Mouse (Mus musculus) telencephalon, adult 2 months (tissue): ENCODE data around the gene Tubb4b.

Experiments used
- DNase-seq: peaks from one replicate; pipeline ENCODE4 v3.0.0-alpha.2; 2011; ENCODE audit warnings: low read depth, low spot score

The Tubb4b gene

DNA sequence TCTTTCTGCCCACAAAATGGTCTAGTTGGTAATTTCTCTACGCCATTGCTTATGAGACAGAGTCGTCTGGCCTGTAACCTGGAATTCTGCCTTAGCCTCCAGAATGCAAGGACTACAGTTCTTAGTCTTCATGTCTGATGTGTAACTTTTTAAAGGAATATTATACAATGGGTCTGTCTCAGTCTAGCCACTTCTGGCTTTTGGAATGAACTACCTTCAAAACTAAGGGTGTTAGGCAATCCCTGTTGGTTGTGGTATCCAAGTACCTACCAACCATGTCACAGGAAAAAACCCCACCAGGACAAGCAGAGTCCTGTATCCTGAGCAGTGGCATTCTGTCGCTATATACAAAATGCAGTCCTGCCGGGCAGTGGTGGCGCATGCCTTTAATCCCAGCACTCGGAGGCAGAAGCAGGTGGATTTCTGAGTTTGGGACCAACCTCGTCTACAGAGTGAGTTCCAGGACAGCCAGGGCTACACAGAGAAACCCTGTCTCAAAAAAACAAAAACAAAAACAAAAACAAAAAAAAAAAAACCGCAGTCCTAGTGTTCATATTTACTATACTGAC lies 1.4 kb upstream of the Tubb4b start:
- DNase-seq, result no peak

DNA sequence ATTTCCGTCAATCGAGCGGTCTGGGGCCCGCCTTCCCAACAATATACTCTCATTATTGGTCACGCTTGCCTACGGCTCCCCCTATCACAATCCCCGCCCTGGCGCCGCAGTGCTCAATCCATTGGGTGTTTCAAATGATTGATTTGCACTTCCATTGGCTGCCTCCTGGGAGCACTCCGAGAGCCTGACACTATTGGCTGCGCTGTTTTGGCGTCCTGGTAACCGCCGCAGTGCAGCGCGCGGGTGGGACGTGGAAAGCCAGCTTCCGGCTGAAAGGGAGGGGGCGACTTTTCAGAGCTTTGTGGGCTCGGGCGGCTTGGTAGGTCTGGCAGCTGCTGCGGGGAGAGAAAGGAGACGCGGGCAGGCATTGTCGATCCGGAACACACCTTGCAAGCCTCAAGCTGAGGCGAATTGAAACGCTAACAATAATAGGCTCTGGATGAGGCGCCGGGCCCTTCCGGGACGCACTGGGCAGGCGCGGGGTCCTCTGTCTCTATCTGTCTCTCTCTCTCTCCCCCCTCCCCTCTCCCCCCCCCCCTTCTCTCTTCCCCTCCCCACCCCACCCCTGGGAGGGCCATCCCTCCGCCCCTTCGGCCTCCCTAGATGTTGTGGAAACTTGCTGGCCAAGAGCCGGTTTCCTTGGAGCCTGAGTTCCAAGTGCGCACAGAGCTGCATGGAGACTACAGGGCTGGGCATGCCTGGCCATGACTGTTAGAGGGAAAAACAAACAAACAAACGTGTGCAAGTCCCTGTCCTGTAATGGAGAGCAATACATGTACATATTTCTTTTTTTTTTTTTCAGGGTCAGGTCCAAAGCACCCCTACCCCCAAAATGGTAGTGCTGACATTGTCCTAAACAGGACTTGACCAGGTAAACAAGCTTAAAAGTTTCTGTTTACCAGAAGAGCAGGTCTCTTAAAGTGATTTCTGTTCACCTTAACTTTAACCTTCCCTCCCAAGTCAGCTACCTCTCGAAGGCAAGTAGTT lies 557 bp upstream of the Tubb4b start:
- peak; percentile 99 for DNase-seq

- DNase-seq, result peak; percentile 40
These were observed 616 bp downstream of the Tubb4b start for GRCm38 (mm10) chr2:25223681-25224491.

GRCm38 (mm10) chr2:25221331-25221772 lies 3.1 kb downstream of the Tubb4b start:
- DNase-seq, result no peak

DNA sequence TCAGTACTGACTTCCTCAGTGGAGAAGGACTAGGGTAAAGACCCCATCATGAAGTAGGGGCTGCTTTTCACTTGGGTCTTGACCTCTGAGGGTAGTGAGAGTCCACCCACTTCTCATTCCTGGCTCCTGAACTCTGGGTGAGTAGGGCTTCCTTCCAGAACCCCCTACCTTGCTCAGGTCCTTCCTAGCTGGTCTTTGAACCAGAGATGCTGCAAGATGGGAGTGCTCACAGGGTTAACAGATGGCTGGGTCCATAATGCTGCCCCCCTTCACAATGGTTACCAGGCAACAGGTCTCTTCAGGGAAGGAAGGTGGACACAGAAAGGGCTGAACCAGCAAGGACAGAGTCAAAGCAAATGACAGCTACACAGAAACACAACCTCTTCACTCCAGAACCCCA lies 6.1 kb downstream of the Tubb4b start, which contains the start of gene Fam166a:
Fam166a (plus strand) TSS at position 301 of the 400 bp plus-strand sequence.
- no peak for DNase-seq

DNA sequence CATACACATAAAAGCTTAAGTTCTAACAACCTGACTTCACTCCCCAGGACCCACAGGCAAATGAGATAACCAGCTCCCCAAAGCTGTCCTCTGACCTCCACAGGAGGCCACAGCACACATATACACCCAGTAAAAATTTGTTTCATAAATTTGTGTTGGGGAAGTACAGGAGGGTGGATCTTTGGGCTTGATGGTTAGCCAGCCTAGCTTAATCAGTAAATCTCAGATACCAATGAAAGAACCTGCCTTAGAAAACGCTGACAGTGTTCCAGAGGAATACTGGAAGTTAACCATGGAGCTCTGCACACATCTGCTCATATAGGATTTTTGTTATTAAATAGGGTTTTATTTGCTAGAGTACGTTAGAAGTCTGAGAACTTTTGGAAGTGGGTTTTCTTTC lies 6.8 kb downstream of the Tubb4b start:
- no peak for DNase-seq

DNA sequence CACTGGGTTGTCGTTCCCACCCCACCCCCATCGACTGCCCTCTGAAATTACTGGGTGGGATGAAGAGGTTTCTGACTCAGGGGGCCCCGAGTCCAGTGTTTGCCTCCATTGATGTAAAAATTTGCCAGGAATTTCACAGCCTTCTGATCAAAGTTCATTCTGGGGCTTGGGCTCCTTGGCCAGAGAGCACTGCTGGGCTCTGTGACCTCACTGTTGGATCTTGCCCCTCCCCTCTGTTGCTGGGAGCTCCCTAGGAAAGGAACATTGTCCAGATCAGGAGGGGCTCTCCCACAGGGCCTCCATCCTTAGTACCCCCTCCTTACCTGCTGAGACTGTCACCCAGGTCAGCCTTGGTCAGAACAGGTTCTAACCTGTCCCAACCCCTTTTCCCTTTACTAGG lies 10.1 kb downstream of the Tubb4b start, which contains the start of gene Stpg3:
Stpg3 (minus strand) TSS at position 194 of the 400 bp plus-strand sequence.
- no peak for DNase-seq

- DNase-seq, result no peak
These were observed 11.1 kb downstream of the Tubb4b start for GRCm38 (mm10) chr2:25213266-25213865.

- DNase-seq, result peak; percentile 72
These were observed 13.3 kb downstream of the Tubb4b start, which contains the start of gene Nelfb for GRCm38 (mm10) chr2:25211121-25211670. Gene Nelfb (minus strand): TSS chr2:25211489.

DNA sequence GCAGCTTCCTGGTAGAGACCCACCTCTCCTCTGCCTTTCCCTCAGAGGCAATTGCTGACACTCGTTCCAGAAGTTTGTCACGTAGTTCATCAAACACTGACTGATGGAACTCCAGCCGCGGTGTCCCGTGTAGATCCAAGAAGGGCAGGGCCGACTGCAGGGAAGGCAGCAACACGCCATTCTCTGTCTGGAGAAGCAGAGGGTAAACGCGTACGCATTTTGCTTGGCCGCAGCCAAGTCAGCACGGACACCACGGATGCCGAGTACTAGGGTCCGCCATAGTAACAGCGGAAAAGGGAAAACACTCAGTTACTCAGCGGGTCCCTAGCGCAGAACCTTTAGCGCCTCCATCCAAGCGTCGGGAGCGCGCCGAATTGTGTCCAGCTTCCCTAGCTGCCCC lies 13.8 kb downstream of the Tubb4b start:
- no peak for DNase-seq

DNA sequence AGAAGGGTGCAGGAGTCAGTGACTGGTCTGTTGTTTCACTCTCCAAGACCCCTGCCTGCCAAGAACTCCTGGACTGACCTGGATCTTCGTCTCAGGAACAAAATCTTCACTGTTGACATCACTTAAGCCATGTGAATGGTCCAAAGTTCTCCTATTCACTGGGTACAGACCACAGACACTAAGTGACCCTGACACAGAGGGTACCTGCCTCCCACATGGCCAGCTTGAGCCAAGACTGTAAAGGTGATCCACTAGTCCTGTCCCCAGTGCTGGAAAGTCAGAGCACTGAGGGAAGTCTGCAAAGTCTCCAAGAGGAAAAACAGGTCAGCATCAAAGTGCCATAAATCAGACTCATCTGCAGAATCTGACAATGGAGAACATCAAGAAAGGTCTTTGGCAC lies 16.9 kb downstream of the Tubb4b start:
- no peak for DNase-seq

DNA sequence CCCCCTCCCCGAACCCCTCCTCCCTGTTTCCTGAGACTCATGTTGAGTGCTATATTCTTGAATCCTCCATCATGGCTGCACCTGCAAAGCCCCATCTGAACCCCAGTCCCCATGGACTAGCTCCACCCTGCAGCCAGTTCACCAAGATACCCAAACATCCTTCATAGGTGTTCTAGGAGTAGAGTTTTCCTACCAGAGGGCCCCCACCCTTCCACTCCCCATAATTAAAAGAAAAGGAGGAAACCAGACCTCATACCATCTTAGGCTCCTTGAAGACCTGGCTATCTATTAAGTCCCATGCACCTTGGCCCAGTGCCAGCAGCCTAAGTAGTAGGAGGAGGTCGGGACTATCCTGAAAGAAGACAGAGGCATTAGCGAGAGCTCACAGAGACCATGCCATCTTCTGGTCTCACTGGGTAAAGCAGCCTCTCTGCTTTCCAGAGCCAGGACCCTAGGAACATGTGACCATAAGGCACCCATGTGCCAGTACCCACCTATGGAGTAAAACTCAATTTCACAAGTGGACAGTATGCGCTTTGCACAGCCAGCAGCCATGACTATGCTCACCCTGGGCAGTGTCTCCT lies 20.8 kb downstream of the Tubb4b start:
- DNase-seq, result no peak

GRCm38 (mm10) chr2:25200631-25201030 lies 23.9 kb downstream of the Tubb4b start:
- DNase-seq, result no peak

GRCm38 (mm10) chr2:25197946-25198345 lies 26.6 kb downstream of the Tubb4b start:
- no peak for DNase-seq

GRCm38 (mm10) chr2:25197191-25197590 lies 27.3 kb downstream of the Tubb4b start:
- no peak for DNase-seq

DNA sequence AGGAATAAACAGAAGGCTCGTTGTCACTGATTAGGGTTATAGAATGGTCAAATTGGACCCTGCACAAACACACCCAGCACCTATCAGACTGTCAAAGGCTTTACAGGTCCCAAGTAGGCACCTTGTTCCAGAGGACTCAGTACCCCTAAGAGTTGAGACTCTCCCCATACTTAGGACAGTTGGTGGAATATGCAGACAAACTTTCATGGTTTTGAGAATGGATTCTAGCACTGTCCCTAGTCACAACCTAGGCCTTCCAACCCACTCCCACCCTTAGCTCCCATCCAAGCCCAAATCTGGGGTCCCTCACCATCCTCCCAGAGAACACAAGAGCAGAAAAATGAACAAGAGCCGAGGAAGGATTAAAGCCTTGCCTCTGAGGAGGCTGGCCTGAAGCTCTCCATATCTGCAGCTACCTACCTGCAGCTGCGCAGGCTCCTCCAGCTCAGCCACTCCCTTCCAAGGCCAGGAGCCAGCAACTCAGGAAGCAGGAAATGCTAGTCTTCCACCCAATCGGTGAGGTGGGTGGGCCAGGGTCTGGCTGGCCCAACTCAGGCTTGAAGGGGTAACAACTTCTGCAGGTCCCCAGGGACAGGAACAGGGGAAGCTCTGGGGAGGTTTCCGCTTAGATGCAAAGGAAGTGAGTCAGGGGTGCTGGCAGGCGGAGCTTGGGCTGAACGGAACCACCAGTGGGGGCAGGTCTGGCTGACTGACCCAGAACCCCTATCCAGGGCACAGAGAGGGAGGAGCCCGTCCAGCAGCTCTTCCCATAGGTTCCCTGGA lies 28.1 kb downstream of the Tubb4b start, which contains the start of gene Tor4a:
Tor4a (minus strand) TSS at position 715 of the 783 bp plus-strand sequence.
- no peak for DNase-seq

DNA sequence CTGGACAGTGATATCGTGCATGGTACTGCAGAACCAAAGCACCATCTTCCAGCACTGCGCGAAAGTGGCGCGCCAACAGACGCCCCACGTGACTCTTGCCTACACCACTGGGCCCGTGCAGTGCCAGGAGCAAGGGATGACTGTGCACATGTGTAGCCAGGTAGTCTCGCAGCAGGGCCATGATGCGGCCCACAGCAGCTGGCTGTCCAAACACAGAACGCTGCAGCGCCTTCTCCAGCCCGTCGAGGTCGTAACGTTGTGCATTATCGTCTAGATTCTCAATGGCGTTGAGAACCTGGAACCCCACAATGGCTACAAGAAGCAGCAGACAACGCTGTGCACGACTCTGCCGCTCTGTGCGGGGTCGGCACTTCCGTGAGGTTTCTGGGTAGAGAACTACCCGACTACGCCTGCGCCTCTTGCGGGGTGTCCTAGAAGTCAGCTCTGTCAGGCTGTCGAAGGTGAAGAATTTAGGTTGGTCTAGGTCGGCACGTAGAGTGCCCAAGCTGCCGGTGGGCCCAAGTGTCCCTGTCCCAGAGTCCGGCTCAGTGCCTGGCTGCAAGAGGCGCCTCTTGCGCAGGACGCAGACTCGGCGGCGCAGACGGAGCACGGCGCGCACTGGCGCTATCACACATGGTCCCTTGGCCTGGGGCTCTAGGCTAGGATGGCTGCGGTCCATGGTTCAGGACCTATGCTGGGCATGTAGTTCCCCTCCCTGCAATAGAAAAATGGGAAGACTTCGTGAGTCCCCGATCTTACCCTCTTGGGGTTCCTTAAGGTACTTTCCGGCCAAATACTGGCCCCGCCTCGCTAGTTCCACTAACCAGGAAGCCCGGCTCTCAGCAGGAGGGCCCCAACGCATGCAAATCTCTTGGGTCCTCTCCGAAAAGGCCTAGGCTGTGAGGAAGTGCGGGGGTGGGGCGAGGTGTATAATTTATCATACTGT lies 29.0 kb downstream of the Tubb4b start:
- DNase-seq, result no peak

DNA sequence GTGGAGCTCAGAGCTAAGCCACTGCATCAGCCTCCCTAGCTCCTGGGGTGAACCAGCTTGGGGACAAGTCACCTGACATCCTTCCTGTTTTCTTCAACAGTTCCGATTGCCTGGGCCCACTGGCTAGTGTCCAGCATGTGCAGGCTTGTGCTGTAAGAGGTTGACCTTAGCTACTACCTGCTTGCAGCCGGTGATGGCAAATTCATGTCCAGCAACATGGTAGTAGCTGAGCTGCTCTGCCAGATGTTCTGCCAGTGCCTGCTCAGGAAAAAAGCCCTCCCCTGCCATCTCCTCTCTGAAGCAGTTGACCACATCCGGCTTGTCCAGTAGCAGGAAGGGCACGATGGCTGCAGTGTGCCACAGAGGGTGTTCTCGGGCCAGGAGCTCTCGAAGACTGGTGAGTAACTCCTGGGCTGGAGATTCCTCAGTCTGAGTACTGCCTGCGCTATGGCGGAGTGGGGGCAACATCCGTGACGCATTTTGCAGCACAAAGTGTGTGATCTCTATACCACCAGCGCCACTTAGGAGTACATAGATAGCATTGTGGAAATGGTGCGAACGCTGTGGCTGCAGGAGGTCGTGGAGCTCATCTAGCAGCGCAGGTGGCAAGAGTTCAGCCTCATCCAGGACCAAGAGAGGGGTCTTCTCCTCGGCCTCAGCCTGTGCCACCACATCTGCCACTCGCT lies 29.9 kb downstream of the Tubb4b start:
- DNase-seq, result no peak
